24 mouse cellular contexts compared by ENCODE assay signal in genomic region chr5:66315791-66316190, GRCm38 (mm10). TPM values are rescaled to one million over a fixed set of nuclear protein-coding genes. Genes with fewer than 3 reads are reported as not detected.
DNase-seq lines count a peak whose midpoint lies in the region; ATAC-seq and TF ChIP-seq lines count a peak whose summit lies in the region.
"Had no signal": no experiment of that assay in that cellular context is flagged by ENCODE, and none has a peak within 500 bp of the region (broad histone marks: within the 10 kb centered on the region; RNA-seq: fewer than 3 reads in every experiment).

No protein-coding gene starts in this region.

- ATAC-seq in frontal cortex, adult (ENCODE audit: low TSS enrichment): peak; percentile 96
- ATAC-seq: liver, embryonic 12.5 days had no signal

- TF ChIP-seq POLR2A in brain, embryonic 14.5 days (IDR thresholded peaks at IDR 0.05; ENCODE audit: borderline replicate concordance, extremely low read depth, insufficient read depth, insufficient read length, poor library complexity, severe bottlenecking): no peak

- no peak for TF ChIP-seq CTCF in brain, embryonic 14.5 days (IDR thresholded peaks at IDR 0.05; ENCODE audit: borderline replicate concordance, extremely low read depth, insufficient read depth, insufficient read length)

- intact Hi-C loops in left cerebral cortex, postnatal 36 days (cut with DNase I): loop anchor here (5.0 kb wide), 1 partner anchor 52 kb away; no protein-coding TSS in a partner anchor

- DNase-seq in frontal cortex, postnatal 10 days (ENCODE audit: low spot score in 2 of 2): no peak
- peak; percentile 47 to 57 for DNase-seq in left cerebral cortex, adult 18-20 months (ENCODE audit: low spot score in 2 of 2)
- DNase-seq in left cerebral cortex, adult 11 months (ENCODE audit: low spot score): no peak
- DNase-seq in brain, embryonic 14.5 days (ENCODE audit: low read depth): peak; percentile 42
- peak; percentile 50 to 67 for DNase-seq in left cerebral cortex, postnatal 36 days (ENCODE audit: low spot score in 2 of 2)
- no peak for DNase-seq in gastrocnemius, postnatal 10 days
- DNase-seq: adrenal gland, adult 2 months; cerebellum, adult 8-10 months; cerebellum, postnatal 36 days; embryo, embryonic 11 days; gastrocnemius, postnatal 36 days; heart, adult 2 months; heart, postnatal 14 days; kidney, adult 2 months; layer of hippocampus, postnatal 36 days; lung, adult 18-20 months; lung, postnatal 10 days; thymus, adult 2 months had no signal

RNA-seq across cellular contexts. Expression of gene Nsun7, which starts 56.1 kb away (rescaled TPM):
- 1 to 10 TPM; 3.9 to 5.4 TPM for total RNA-seq in left cerebral cortex, adult 18-20 months (2021)
- polyA plus RNA-seq in brain, embryonic 14.5 days (2012; rRNA removed): 4.0 and 5.0 TPM in 2 replicates
- total RNA-seq in left cerebral cortex, postnatal 36 days (2021): 1 to 10 TPM; 3.1 to 8.2 TPM
- under 1 TPM; 0.19 to 0.20 TPM for total RNA-seq in gastrocnemius, postnatal 10 days (2021)
- total RNA-seq: gastrocnemius, postnatal 36 days; heart, adult 2 months; MEL; neutrophil, adult 5-6 weeks had no signal
- polyA plus RNA-seq: erythroblast, embryonic 14.5 days; large intestine, adult 2 months had no signal

Comparison
In these comparisons a context has a peak if more than half of its experiments do, and no peak if none do; other contexts are left out.
1. DNase-seq: peak in left cerebral cortex, adult 18-20 months (2 of 2), brain, embryonic 14.5 days (single experiment) and left cerebral cortex, postnatal 36 days (2 of 2); none in frontal cortex, postnatal 10 days (0 of 2), left cerebral cortex, adult 11 months (single experiment) and gastrocnemius, postnatal 10 days (single experiment).